Mouse (Mus musculus): ENCODE measurements around the gene Ehbp1.

Gene Ehbp1

DNA sequence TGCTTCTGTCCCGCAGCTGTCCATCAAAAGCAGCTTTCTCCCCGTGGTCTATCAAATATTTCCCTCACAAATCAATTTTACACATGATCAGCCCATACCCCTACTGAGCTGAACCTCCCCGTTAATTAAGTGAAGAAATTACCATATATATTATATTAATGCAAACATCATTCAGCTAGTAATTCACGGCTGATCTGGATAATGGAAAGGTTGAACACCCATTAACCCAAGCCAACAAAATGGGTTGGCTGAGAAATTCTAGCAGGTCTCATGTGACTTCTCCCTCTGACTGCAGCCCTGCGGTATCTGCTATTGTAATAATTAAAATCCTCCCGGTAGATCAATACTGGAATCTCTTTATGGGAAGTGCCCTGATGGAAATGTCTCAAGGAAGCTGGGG is 286.2 kb downstream of the Ehbp1 start:
- no peak for DNase-seq (ENCODE audit: low spot score)

DNA sequence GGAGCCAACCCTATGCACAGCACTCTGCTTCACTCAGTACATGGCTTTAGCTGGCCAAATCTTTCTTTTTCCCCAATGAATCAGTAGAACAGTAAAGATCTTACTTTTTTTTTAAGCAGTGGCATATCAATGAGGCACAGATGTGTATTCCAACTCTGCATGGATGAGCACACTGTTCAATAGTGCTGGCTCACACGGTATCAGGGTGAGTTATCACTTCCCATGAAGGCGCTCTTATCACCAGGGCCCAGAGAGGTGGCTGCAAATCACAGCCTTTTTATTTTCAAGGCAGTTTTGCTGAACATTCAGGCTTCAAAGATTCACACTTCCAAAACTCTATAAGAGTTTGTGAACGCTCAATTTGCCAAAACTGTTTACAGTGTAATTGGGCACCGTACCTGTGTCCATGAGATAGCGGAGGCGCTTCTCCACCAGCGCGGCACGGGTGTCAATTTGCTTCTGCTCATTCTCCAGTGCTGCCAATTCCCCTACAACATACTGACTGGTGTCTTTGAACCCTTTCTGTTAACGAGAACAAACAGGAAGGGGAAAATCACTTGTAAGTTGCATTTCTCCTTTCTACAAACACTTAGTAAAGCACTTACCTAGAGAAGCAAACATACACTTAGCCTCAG is 288.9 kb downstream of the Ehbp1 start:
- DNase-seq (ENCODE audit: low spot score), result no peak

DNA sequence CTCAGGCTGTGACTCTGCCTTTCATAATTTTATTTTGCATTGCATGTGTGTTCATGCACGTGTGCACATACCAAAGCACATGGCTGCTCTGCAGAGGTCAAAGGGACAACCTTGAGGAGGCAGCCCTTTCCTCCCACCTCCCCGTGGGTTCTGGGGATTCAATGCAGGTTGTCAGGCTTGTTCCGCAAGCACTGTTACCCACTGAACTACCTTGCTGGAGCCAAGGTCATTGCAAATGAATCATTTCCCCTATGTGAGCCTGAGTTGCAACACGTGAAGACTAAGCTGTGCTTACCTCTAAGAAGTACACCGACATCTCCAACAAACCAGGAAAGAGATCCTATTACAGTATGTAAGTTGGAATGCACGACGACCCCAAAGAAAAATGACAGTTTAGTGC is 291.2 kb downstream of the Ehbp1 start:
- no peak for DNase-seq (ENCODE audit: low spot score)

- DNase-seq (ENCODE audit: low spot score), result no peak
Measured at GRCm38 (mm10) chr11:22039854-22040426, 302.2 kb downstream of the Ehbp1 start.

GRCm38 (mm10) chr11:22034564-22035105 is 307.5 kb downstream of the Ehbp1 start:
- DNase-seq (ENCODE audit: low spot score), result no peak

DNA sequence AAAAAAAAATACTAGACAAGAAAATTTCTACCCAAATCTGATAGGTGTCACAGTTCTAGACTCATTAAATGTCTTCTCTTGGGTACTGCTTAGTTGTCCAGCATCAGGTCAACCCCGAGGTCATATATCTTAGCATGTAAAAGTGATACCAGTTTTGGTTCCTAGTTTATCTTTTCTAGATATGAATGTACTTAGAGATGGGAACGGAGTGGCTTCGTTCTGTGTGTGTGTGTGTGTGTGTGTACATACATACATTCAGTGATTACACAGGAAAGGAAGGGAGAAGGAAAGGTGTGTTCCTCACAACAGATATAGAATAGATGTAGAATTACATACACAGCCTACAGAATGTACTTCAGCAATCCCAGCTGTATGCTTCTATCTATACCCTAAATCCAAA is 308.5 kb downstream of the Ehbp1 start:
- no peak for DNase-seq (ENCODE audit: low spot score)

GRCm38 (mm10) chr11:22020602-22021001 is 321.5 kb downstream of the Ehbp1 start:
- DNase-seq (ENCODE audit: low spot score), result no peak

- no peak for DNase-seq (ENCODE audit: low spot score)
Measured at GRCm38 (mm10) chr11:22017444-22017843, 324.6 kb downstream of the Ehbp1 start.

DNA sequence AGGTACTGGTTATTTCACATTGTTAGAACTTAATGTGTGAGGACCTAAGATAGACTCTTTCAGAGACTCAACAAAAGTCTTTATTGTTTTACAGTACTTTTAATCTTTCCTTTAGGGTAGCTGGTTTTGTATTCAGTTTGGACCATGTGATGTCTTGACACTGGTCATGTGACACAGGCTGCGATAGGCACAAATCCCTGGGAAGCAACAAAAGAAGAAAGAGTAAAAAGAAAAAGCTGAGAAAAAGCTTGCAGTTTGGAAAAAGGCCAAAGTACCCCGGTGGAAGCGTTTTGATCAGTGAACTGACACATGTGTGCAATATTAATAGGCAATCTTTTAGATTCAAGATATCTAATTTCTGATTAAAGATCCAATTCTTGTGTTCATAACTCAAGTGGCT is 325.8 kb downstream of the Ehbp1 start:
- no peak for DNase-seq (ENCODE audit: low spot score)

GRCm38 (mm10) chr11:22008817-22009216 is 333.3 kb downstream of the Ehbp1 start:
- DNase-seq (ENCODE audit: low spot score), result no peak

DNA sequence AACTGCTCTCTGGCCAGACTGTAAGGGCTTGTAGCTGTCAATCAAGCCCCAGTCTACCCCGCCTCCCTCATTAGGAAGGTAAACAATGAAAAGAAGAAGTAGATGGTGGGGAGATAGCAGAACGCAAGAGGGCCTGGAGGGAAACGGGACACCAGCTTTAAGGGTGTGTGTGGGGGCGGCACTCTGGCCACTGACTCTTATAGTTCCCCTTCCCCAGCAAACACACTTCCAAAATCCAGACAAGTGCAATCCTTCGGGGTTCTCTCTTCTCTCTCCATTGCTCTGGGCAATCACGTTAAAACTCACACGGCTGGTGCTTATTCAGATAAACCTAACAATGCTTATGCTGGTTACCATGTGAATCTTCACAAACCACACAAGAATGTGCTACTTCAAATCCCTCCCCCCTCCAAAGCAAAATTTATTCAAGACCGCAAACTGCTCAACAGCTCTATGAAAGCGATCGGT is 333.9 kb downstream of the Ehbp1 start:
- no peak for DNase-seq (ENCODE audit: low spot score)

- no peak for DNase-seq (ENCODE audit: low spot score)
Measured at GRCm38 (mm10) chr11:22007781-22008110, 334.3 kb downstream of the Ehbp1 start.

GRCm38 (mm10) chr11:22007088-22007780 is 334.9 kb downstream of the Ehbp1 start:
- no peak for DNase-seq (ENCODE audit: low spot score)

- DNase-seq (ENCODE audit: low spot score), result no peak
Measured at GRCm38 (mm10) chr11:22006471-22007087, 335.5 kb downstream of the Ehbp1 start.

GRCm38 (mm10) chr11:22005281-22005870 is 336.7 kb downstream of the Ehbp1 start:
- no peak for DNase-seq (ENCODE audit: low spot score)

DNA sequence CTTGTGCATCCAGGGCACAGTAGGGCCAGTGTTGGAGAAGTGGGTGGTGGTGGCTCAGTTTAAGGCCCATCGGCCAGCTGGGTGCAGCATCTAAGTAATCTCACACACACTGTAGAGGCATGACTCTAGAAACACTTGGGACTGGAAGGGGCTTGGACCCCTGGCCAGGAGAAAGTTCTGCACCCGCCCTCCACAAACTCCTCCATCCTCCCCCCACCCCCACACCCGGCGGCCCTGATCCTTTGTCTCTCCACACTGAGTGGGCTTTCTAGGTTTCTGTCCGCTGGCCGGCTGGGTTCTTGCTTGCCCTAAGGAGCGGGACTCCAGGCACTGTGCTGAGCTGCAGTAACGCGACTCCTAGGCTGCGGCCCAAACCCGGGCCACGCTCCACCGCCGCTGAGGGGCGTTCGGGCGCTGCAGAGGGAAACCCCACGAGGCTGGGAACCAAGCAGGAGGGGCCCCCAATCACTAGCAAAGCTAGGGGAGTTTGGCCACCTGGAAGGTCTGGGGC is 337.7 kb downstream of the Ehbp1 start:
- DNase-seq (ENCODE audit: low spot score), result no peak

- no peak for DNase-seq (ENCODE audit: low spot score)
Measured at GRCm38 (mm10) chr11:22003341-22003981, 338.6 kb downstream of the Ehbp1 start.

- DNase-seq (ENCODE audit: low spot score), result no peak
Measured at GRCm38 (mm10) chr11:22002783-22003340, 339.2 kb downstream of the Ehbp1 start, which contains the start of gene Otx1. Otx1 (minus strand) TSS chr11:22002897.

- no peak for DNase-seq (ENCODE audit: low spot score)
Measured at GRCm38 (mm10) chr11:22002062-22002782, 339.9 kb downstream of the Ehbp1 start.

- no peak for DNase-seq (ENCODE audit: low spot score)
Measured at GRCm38 (mm10) chr11:22001321-22002061, 340.6 kb downstream of the Ehbp1 start.
